Mouse (Mus musculus) CH12.LX (cell line): ENCODE data around the gene Cacna1i. TPM values are rescaled to one million over a fixed set of nuclear protein-coding genes. Genes with fewer than 3 reads are reported as not detected.

Source experiments
- DNase-seq: peaks from one replicate; pipeline ENCODE4 v3.0.0-alpha.2; 2013; ENCODE audit errors: extremely low read depth
- H3K27ac ChIP-seq: 2 replicates; pipeline ENCODE4 v1.5.1; 2012; ENCODE audit warnings: low read depth, mild to moderate bottlenecking, control low read depth, moderate library complexity; ENCODE audit not compliant: insufficient read depth
- H3K27me3 ChIP-seq: replicated peaks from 2 replicates; pipeline ENCODE3; 2012; ENCODE audit warnings: inconsistent platforms
- H3K36me3 ChIP-seq, 2 experiments: replicated peaks in 1 of 2; 2 replicates each; pipeline versions ENCODE3 to v1.6.1; 2012; ENCODE audit warnings: inconsistent platforms in 1 of 2, low read length in 1 of 2, mild to moderate bottlenecking in 1 of 2, mixed read lengths in 1 of 2, moderate library complexity in 1 of 2; ENCODE audit not compliant: control insufficient read depth in 1 of 2, insufficient read depth in 1 of 2
- H3K4me1 ChIP-seq, 2 experiments: 2 replicates each; pipeline ENCODE4 v1.6.1; 2012; ENCODE audit warnings: inconsistent platforms in 1 of 2, moderate library complexity in 1 of 2; ENCODE audit not compliant: insufficient read depth in 2 of 2, control insufficient read depth in 1 of 2
- H3K4me2 ChIP-seq: 2 replicates; pipeline ENCODE4 v1.6.1; 2012; ENCODE audit warnings: low read depth, mild to moderate bottlenecking, control low read depth; ENCODE audit not compliant: poor library complexity, insufficient read depth, severe bottlenecking
- H3K4me3 ChIP-seq, 3 experiments: fragments of 150-350 bp in 1 of 3; sonication (generic) in 1 of 3; replicated peaks in 1 of 3; 2 replicates each; pipeline versions ENCODE3 to v1.5.1; 2011 to 2012; ENCODE audit warnings: low read depth in 2 of 3, low read length in 2 of 3, mild to moderate bottlenecking in 2 of 3, moderate library complexity in 2 of 3, control low read depth in 1 of 3, improper control_type of control experiment in 1 of 3, inconsistent platforms in 1 of 3, mixed read lengths in 1 of 3; ENCODE audit not compliant: poor library complexity in 1 of 3
- H3K79me2 ChIP-seq: replicated peaks from 2 replicates; pipeline ENCODE4 v1.6.1; 2012; ENCODE audit warnings: mild to moderate bottlenecking, moderate library complexity; ENCODE audit not compliant: control insufficient read depth, poor library complexity, insufficient read depth, severe bottlenecking; ENCODE audit errors: extremely low read depth
- H3K9ac ChIP-seq: 2 replicates; pipeline ENCODE4 v1.6.1; 2012; ENCODE audit warnings: low read depth, mild to moderate bottlenecking, control low read depth, moderate library complexity; ENCODE audit not compliant: insufficient read depth
- H3K9me3 ChIP-seq: replicated peaks from 2 replicates; pipeline ENCODE3; 2012; ENCODE audit warnings: low read length, inconsistent platforms, mixed read lengths
- BHLHE40 ChIP-seq: IDR thresholded peaks from 2 replicates; pipeline ENCODE4 v1.6.1; 2011; ENCODE audit warnings: mild to moderate bottlenecking, low read depth, low read length, improper control_type of control experiment
- ELF1 ChIP-seq: IDR thresholded peaks from 2 replicates; pipeline ENCODE4 v1.6.1; 2014; ENCODE audit warnings: low read depth, mild to moderate bottlenecking, inconsistent platforms, low read length, improper control_type of control experiment
- ETS1 ChIP-seq: conservative IDR thresholded peaks from 2 replicates; pipeline ENCODE4 v1.6.1; 2012; ENCODE audit warnings: low read depth, mild to moderate bottlenecking, inconsistent platforms, low read length, improper control_type of control experiment, moderate library complexity
- GABPA ChIP-seq: IDR thresholded peaks from 2 replicates; pipeline ENCODE4 v1.6.1; 2012; ENCODE audit warnings: low read depth, low read length, improper control_type of control experiment, inconsistent platforms; ENCODE audit not compliant: insufficient replicate concordance
- IRF4 ChIP-seq: IDR thresholded peaks from 2 replicates; pipeline ENCODE4 v1.6.1; 2014; ENCODE audit warnings: low read depth, mild to moderate bottlenecking, inconsistent platforms, low read length, improper control_type of control experiment
- JUN ChIP-seq: IDR thresholded peaks from 2 replicates; pipeline ENCODE4 v1.6.1; 2011; ENCODE audit warnings: low read depth, mild to moderate bottlenecking, low read length, improper control_type of control experiment, moderate library complexity; ENCODE audit not compliant: insufficient read depth
- KAT2A ChIP-seq: IDR thresholded peaks from 2 replicates; pipeline ENCODE4 v1.6.1; 2012; ENCODE audit warnings: low read length, improper control_type of control experiment, inconsistent platforms; ENCODE audit not compliant: insufficient replicate concordance
- MXI1 ChIP-seq: IDR thresholded peaks from 2 replicates; pipeline ENCODE4 v1.6.1; 2011; ENCODE audit warnings: mild to moderate bottlenecking, low read depth, low read length, improper control_type of control experiment
- MYC ChIP-seq: IDR thresholded peaks from 2 replicates; pipeline ENCODE4 v1.6.1; 2011; ENCODE audit warnings: low read depth, mild to moderate bottlenecking, improper control_type of control experiment, low read length
- NELFE ChIP-seq: IDR thresholded peaks from 2 replicates; pipeline ENCODE4 v1.6.1; 2011; ENCODE audit warnings: low read depth, low read length, improper control_type of control experiment
- POLR2A ChIP-seq: IDR thresholded peaks from 2 replicates; pipeline ENCODE4 v1.6.1; 2011; ENCODE audit warnings: low read depth, mild to moderate bottlenecking, improper control_type of control experiment, low read length
- RAD21 ChIP-seq: IDR thresholded peaks from 2 replicates; pipeline ENCODE4 v1.6.1; 2011; ENCODE audit warnings: low read depth, mild to moderate bottlenecking, low read length, improper control_type of control experiment, moderate library complexity
- TCF12 ChIP-seq: IDR thresholded peaks from 2 replicates; pipeline ENCODE4 v1.6.1; 2014; ENCODE audit warnings: low read depth, mild to moderate bottlenecking, inconsistent platforms, low read length, improper control_type of control experiment
- USF1 ChIP-seq: IDR thresholded peaks from 2 replicates; pipeline ENCODE4 v1.6.1; 2014; ENCODE audit warnings: low read depth, mild to moderate bottlenecking, inconsistent platforms, low read length, improper control_type of control experiment
- ZKSCAN1 ChIP-seq: IDR thresholded peaks from 2 replicates; pipeline ENCODE4 v1.6.1; 2012; ENCODE audit warnings: low read depth, inconsistent platforms, low read length, improper control_type of control experiment, borderline replicate concordance
- dilution Hi-C: fragments of 300-500 bp; cut with MboI; formaldehyde crosslinking; loops from 2 replicates; pipeline ENCODE4 v1.14.3; 2020; ENCODE audit warnings: low sequenced_read_pairs; ENCODE audit not compliant: extremely low pct_unique_long_range_greater_than_20kb, extremely low pct_ligation_motif_present
- in situ Hi-C: fragments of 300-500 bp; cut with MboI; formaldehyde crosslinking; loops from 3 replicates; pipeline ENCODE4 v1.14.3; 2019; ENCODE audit warnings: low sequenced_read_pairs, low pct_ligation_motif_present, low pct_unique_long_range_greater_than_20kb, mixed read lengths
- polyA plus RNA-seq: library from polyadenylated mRNA; unstranded; fragments of >175 nt; gene quantifications from 2 replicates; pipeline ENCODE4 v1.2.1, GENCODE M21; 2012; ENCODE audit warnings: low read depth; ENCODE audit not compliant: insufficient read length
- total RNA-seq, 2 experiments: library from RNA; depleted of rRNA; stranded (reverse); fragments of 300-350 nt in 1 of 2; fragments of >200 nt in 1 of 2; gene quantifications; 2 replicates each; pipeline ENCODE4 v1.2.3; 2012 to 2014

Gene Cacna1i
- total and polyA plus RNA-seq, 3 experiments = under 0.01 TPM; not detected in 2

DNA sequence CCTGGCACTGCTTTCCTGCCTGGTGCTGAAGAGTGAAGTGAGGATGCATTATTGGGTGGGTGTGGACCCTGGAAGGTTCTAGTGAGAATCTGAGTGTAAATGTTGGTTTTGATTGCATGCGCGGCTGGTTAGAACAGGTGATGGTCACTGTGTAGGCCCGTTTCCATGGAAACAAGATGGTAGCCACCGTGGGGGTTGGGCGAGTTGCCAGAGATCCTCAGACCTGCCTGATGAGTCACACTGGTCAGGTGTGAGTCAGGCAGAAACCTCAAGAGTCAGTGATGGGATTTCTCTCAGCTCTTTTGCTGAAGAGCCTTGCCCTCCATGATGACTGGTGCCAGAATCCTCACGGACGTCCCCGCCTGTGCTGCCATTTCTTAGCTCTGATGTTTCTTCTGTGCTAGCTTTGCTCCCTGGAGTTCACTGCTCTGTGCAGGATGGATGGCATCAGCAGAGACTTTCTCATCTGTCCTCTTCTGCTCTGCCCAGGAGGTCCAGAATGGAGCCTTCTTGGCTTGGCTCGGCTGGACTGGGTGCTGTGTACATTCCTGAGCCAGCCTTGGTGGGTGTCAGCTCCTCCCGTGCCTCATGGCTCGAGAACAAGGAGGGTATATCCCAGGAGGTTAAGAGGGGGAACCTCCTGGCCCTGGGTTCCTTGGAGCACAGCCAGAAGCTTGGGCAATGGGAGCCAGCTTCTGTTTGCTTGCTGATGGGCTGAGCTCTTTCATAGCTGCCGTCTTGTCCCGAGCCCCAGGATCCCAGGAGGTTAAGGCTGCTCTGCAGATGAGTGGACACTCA, 40.9 kb downstream of the Cacna1i start:
- in situ Hi-C loops = no loop called here
- dilution Hi-C loops = no loop called here
- Histone ChIP-seq H3K9ac (no peak overlapping the region), H3K27ac (no peak overlapping the region), H3K4me1 (peaks cover 3 to 9% of the 10 kb centered on the region in 2 experiments; a peak in 2 of 4 replicates), H3K9me3 (no peaks in the 10 kb centered on the region), H3K4me2 (no peak overlapping the region), H3K36me3 (no peaks in the 10 kb centered on the region), H3K27me3 (peaks cover 98% of the 10 kb centered on the region), H3K79me2 (no peaks in the 10 kb centered on the region), H3K4me3 (no peak overlapping the region)
- peak; percentile 27 for DNase-seq
- peak; percentile 20; the same call in 1 of the 2 replicates for TF ChIP-seq JUN
- no peak for TF ChIP-seq ELF1
- peak; percentile 31; the same call in 1 of the 2 replicates for TF ChIP-seq ETS1

DNA sequence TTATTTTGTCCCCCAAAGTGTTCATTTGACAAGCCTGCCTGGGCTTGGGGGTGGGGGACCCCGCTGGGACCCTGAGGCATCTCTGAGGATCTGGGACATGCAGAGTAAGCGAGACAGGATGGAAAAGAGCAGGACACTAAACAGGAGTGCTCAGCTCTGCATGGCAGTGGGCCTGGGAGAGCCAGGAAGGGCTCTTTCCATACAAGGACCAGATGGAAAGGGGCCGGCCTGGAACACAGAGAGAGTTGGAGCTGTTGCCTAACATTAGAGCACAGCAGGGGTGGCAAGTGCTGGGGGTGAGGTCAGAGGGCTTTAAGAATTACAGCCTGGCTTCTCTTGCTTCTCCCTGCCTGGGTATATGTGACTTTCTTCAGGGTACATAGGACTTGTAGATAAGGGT, 43.2 kb downstream of the Cacna1i start:
- dilution Hi-C loops (no loop called here), in situ Hi-C loops (no loop called here)
- TF ChIP-seq NELFE = no peak
- TF ChIP-seq MXI1 = no peak
- no peak for TF ChIP-seq BHLHE40
- TF ChIP-seq MYC = no peak
- TF ChIP-seq IRF4 = no peak
- no peak for TF ChIP-seq ELF1
- TF ChIP-seq POLR2A = no peak
- no peak for TF ChIP-seq GABPA
- TF ChIP-seq USF1 = no peak
- no peak for TF ChIP-seq TCF12
- TF ChIP-seq KAT2A = no peak
- TF ChIP-seq ZKSCAN1 = no peak
- TF ChIP-seq RAD21 = no peak
- Histone ChIP-seq H3K27ac (no peak overlapping the region), H3K9ac (no peak overlapping the region), H3K27me3 (peaks cover 92% of the 10 kb centered on the region), H3K36me3 (no peaks in the 10 kb centered on the region), H3K9me3 (no peaks in the 10 kb centered on the region), H3K4me1 (peaks cover 3 to 9% of the 10 kb centered on the region in 2 experiments; a peak in 2 of 4 replicates), H3K4me3 (no peak overlapping the region), H3K79me2 (no peaks in the 10 kb centered on the region), H3K4me2 (no peak overlapping the region)
- DNase-seq = no peak
